Mouse (Mus musculus) heart, embryonic 16.5 days (tissue): ENCODE data around the gene Polr1e. TPM values are rescaled to one million over a fixed set of nuclear protein-coding genes. Genes with fewer than 3 reads are reported as not detected.
"Not testable (repeated sequence)": the region's sequence is repeated elsewhere in the genome, so short reads cannot be mapped to it uniquely, and the experiment has no call there.

Experiments
- ATAC-seq: fragments of 200-750 bp; cut with Nextera tagmentation; replicated peaks from 2 replicates; pipeline ENCODE4 v1.8.0; 2017; ENCODE audit warnings: moderate number of reproducible peaks; ENCODE audit not compliant: insufficient read depth, low FRiP score; ENCODE audit errors: extremely low read depth
- H3K27ac ChIP-seq: fragments of 300-500 bp; sonication (generic); 2 replicates; pipeline ENCODE4 v1.5.1; 2014; ENCODE audit warnings: mild to moderate bottlenecking, low read length, control low read depth, moderate library complexity
- H3K27me3 ChIP-seq: fragments of 300-500 bp; sonication (generic); 2 replicates; pipeline ENCODE4 v1.6.1; 2014; ENCODE audit warnings: low read length, mixed read lengths; ENCODE audit not compliant: control insufficient read depth, insufficient read depth
- H3K36me3 ChIP-seq: fragments of 300-500 bp; sonication (generic); 2 replicates; pipeline ENCODE4 v1.6.1; 2014; ENCODE audit not compliant: control insufficient read depth, insufficient read depth
- H3K4me1 ChIP-seq: fragments of 300-500 bp; sonication (generic); 2 replicates; pipeline ENCODE4 v1.6.1; 2014; ENCODE audit warnings: low read length, mixed read lengths; ENCODE audit not compliant: control insufficient read depth, insufficient read depth
- H3K4me2 ChIP-seq: fragments of 300-500 bp; sonication (generic); 2 replicates; pipeline ENCODE4 v1.6.1; 2014; ENCODE audit warnings: low read depth, mild to moderate bottlenecking, control low read depth, low read length
- H3K4me3 ChIP-seq: fragments of 300-500 bp; sonication (generic); 2 replicates; pipeline ENCODE4 v1.5.1; 2014; ENCODE audit warnings: mild to moderate bottlenecking, control low read depth, low read length
- H3K9ac ChIP-seq: fragments of 300-500 bp; sonication (generic); 2 replicates; pipeline ENCODE4 v1.6.1; 2014; ENCODE audit warnings: low read length, control low read depth
- H3K9me3 ChIP-seq: fragments of 300-500 bp; sonication (generic); replicated peaks from 2 replicates; pipeline ENCODE4 v1.6.1; 2016; ENCODE audit warnings: low read length; ENCODE audit not compliant: control insufficient read depth
- WGBS: fragments of 180-500 bp; shearing (Covaris S2); extraction: QIAGEN DNeasy Blood & Tissue Kit; methylation state at CpG from one replicate; pipeline ENCODE4 v1.1.7; 2014; 5-methylcytosine and 5-hydroxymethylcytosine counted together
- polyA plus RNA-seq: library from polyadenylated mRNA; unstranded; fragments of >200 nt; fragmentation: Nextera tagmentation; extraction: Ambion mirVana; gene quantifications from 2 replicates; pipeline ENCODE4 v1.2.1, GENCODE M21; 2015

Gene Polr1e
- polyA plus RNA-seq, 1 experiment from 2014 or later = 90.4 TPM

DNA sequence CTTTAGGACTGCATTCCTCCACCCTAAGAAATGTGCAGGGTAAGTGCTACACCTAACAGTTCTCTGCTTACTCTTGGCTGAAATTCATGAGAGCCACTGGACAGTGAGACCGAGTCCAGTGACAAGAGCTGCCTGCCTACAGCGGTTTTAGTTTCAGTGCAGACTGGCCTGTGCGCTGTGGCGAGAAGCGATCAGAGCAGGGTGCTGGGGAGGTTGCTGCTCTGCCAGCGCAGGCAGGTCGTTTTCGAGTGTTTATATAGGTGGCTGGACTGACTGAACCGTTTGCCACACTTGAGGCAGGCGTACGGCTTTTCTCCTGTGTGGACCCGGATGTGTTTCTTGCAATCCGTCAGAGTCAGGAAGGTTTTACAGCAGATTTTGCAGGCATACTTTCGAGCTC, 25.2 kb upstream of the Polr1e start:
- not testable (repeated sequence) for H3K4me2 ChIP-seq, H3K4me1 ChIP-seq, H3K9ac ChIP-seq, H3K27ac ChIP-seq, H3K27me3 ChIP-seq, H3K4me3 ChIP-seq, H3K9me3 ChIP-seq, ATAC-seq
- 78% methylated on average over 14 of the region's 14 CpGs for WGBS
- peaks cover 25% of the 10 kb centered on the region for H3K36me3 ChIP-seq

DNA sequence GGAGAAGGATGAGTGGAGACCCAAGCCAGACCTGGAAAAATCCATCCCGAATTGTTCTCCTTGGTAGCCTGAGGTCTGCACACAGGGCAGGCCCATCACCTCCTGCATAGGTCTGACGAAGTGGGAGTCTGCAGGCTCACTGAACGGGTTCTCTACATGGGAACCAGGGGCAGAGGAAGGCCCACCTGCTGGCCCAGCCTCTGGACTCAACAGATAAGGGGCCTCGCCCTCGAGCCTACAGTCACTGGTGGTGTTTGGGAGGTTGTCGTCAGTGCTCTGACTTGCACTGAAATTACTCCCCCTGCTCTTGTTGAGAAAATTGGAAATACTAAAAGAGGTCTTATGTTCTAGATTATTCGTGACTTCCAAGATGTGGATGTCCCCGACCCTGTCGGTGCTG, 24.5 kb upstream of the Polr1e start:
- H3K27me3 ChIP-seq = no peaks in the 10 kb centered on the region
- no peaks in the 10 kb centered on the region for H3K9me3 ChIP-seq
- 83% methylated on average over 9 of the region's 9 CpGs for WGBS
- H3K4me1 ChIP-seq = no peaks in the 10 kb centered on the region
- H3K4me3 ChIP-seq = no peak overlapping the region
- no peak overlapping the region for H3K9ac ChIP-seq
- no peak for ATAC-seq
- peaks cover 21% of the 10 kb centered on the region for H3K36me3 ChIP-seq
- no peak overlapping the region for H3K4me2 ChIP-seq
- H3K27ac ChIP-seq = no peak overlapping the region

DNA sequence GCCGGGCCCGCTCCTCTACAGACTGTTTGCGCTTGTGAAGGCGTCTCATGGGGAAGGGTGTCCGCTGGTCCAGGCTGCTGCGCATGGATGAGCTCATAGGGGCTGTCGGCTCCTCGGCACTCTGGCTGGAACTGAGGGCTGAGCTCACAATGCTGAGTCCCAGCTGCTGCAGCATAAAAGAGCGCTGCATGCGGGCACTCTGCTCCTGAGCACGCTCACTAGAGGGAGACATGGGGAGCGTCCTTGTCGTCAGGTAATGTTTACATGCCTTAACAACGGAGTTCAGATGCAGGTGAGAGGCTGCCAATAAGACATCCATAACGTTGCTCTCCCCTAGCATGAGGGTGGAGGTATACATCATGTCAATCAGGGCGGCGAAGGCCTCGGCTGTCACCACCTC, 23.6 kb upstream of the Polr1e start:
- H3K27ac ChIP-seq = no peak overlapping the region
- 83% methylated on average over 18 of the region's 18 CpGs for WGBS

DNA sequence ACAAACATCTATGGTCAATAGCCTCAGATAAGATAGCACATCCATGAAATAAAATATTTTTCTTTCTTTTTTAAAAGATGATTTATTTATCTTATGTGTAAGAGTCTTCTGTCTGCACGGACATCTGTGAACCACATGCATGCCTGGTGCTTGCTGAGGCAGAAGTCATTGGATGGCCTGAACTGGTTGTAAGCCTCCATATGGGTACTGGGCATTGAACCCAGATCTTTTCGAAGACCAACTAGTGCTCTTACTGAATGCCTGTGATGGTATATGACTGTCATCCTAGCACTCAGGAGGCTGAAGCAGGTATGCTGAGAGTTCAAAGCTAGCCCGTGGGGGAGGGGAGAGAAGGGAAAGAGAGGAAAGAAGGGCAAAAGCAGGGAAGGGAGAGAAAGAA, 20.3 kb upstream of the Polr1e start:
- Histone ChIP-seq H3K4me3 (no peak overlapping the region), H3K4me2 (no peak overlapping the region), H3K27me3 (no peaks in the 10 kb centered on the region), H3K4me1 (no peaks in the 10 kb centered on the region), H3K27ac (no peak overlapping the region), H3K9me3 (no peaks in the 10 kb centered on the region), H3K36me3 (peaks cover 15% of the 10 kb centered on the region), H3K9ac (no peak overlapping the region)
- WGBS = 72% methylated on average over 3 of the region's 3 CpGs
- ATAC-seq = no peak

More for the DNA sequence above, 23.6 kb upstream of the Polr1e start:
- Histone ChIP-seq H3K9ac (no peak overlapping the region), H3K27me3 (no peaks in the 10 kb centered on the region), H3K9me3 (no peaks in the 10 kb centered on the region), H3K36me3 (peaks cover 20% of the 10 kb centered on the region), H3K4me3 (no peak overlapping the region), H3K4me1 (no peaks in the 10 kb centered on the region), H3K4me2 (no peak overlapping the region)
- ATAC-seq = no peak

DNA sequence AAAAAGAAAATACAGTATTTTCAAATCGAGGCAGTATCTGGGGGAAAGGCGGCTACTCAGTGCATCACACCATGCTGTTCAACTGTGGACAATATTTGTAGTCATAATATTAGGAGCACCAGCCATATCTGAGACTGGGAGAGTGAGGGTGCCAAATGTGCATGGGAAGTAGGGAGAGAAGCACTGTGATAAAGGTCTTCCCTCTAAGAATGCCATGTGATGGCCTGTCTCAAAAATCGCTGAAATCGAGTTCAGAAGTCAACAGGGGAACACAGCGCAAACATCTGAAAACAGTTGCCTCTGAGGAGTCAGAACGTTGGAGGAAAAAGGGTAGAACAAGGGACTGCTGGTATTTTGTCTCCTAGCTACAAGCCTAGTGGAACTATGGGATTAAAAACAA, 18.4 kb upstream of the Polr1e start:
- Histone ChIP-seq H3K27me3 (no peaks in the 10 kb centered on the region), H3K36me3 (peaks cover 5% of the 10 kb centered on the region), H3K9ac (no peak overlapping the region), H3K4me1 (no peaks in the 10 kb centered on the region), H3K27ac (no peak overlapping the region), H3K4me2 (no peak overlapping the region), H3K9me3 (no peaks in the 10 kb centered on the region), H3K4me3 (no peak overlapping the region)
- no peak for ATAC-seq
- 86% methylated on average over 6 of the region's 6 CpGs for WGBS

DNA sequence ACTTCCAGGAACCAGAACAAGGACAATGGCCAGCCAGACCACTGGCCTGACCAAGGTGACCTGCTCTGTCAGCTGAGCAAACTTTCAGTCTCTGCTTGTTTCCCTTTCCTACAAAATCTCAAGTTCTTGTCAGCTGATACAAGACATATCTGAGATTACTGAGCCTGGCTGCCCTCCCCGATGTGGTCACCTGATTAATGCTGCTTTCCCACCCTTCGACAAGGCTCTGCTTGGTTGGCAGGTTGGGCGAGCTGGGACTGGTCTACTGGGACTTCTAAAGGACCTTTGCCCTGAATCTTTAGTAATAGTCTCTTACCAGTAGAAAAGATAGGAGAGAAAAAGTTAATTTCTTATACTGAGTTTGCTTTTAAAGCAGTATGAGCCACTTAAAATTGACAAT, 12.9 kb upstream of the Polr1e start:
- H3K27me3 ChIP-seq = no peaks in the 10 kb centered on the region
- H3K4me3 ChIP-seq = no peak overlapping the region
- H3K4me2 ChIP-seq = no peak overlapping the region
- no peaks in the 10 kb centered on the region for H3K9me3 ChIP-seq
- ATAC-seq = no peak
- 54% methylated on average over 3 of the region's 3 CpGs for WGBS
- peaks cover 11% of the 10 kb centered on the region for H3K4me1 ChIP-seq
- H3K36me3 ChIP-seq = peaks cover 3% of the 10 kb centered on the region; the same call in 1 of the 2 replicates
- no peak overlapping the region for H3K9ac ChIP-seq
- H3K27ac ChIP-seq = no peak overlapping the region

DNA sequence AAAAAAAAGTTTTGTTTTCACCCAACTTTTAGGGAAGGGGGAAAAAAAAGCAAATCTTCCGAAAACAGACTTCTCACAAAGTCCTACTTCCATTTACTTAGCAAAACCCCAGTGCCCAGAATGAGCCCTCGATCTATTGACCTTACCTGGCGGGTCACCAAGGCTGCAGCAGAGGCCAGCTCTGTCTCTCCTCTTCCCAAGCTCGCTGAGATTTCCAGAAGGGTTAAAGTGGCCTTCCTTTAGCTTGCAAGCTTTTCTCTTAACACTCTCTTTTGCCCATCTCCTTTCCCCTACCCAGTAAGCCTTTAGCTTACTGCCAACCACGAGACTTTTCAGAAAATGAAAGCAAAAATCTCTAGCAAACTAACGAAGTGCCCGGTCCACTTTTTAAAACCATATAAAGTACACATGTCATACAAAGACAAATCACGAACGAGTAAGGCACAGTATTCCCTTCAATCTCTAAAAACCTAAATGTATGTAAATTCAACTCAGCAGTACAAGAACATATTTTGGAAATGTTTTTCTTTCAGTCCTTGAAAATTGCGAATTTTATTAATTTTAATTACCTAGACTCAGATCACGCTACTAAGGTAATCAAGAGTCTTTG, 7.5 kb upstream of the Polr1e start:
- peak overlapping the region; percentile 97 for H3K27ac ChIP-seq
- no peaks in the 10 kb centered on the region for H3K36me3 ChIP-seq
- 14% methylated on average over 11 of the region's 11 CpGs for WGBS
- no peak for ATAC-seq
- peak overlapping the region; percentile 87 for H3K4me2 ChIP-seq
- H3K9ac ChIP-seq = peak overlapping the region; percentile 88
- H3K27me3 ChIP-seq = no peaks in the 10 kb centered on the region
- H3K9me3 ChIP-seq = no peaks in the 10 kb centered on the region
- peaks cover 22% of the 10 kb centered on the region for H3K4me1 ChIP-seq
- peak overlapping the region; percentile 79 for H3K4me3 ChIP-seq

DNA sequence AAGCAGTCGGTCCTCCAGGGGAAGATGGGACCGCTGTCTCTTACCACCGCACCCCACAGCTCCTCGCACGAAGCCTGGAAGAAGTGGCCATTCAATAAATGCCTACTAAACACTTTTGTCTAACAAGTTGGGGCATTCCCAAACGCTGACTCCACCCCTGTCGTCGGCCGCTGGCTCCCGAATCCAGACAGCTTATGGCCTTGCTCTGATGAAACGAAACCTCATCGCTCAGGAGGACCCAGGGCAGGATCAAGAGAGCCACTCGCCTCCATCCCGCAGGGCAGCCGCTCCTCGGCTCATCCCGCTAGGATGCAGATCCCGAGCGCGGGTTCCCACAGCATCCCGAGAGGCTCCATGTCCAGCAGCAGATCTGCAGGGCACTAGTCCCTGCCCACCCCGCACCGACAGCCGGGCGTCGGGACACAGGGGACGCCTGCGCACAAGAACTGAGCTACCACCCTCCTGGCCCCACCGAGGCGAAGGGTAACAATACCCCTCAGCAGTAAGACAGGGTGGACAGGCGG, 6.7 kb upstream of the Polr1e start:
- Histone ChIP-seq H3K27ac (peak overlapping the region; percentile 97), H3K27me3 (no peaks in the 10 kb centered on the region), H3K4me3 (peak overlapping the region; percentile 79), H3K36me3 (no peaks in the 10 kb centered on the region), H3K4me2 (peak overlapping the region; percentile 87), H3K9ac (peak overlapping the region; percentile 88), H3K9me3 (no peaks in the 10 kb centered on the region), H3K4me1 (peaks cover 22% of the 10 kb centered on the region)
- peak; percentile 42 for ATAC-seq
- under 1% methylated on average over 31 of the region's 31 CpGs for WGBS

DNA sequence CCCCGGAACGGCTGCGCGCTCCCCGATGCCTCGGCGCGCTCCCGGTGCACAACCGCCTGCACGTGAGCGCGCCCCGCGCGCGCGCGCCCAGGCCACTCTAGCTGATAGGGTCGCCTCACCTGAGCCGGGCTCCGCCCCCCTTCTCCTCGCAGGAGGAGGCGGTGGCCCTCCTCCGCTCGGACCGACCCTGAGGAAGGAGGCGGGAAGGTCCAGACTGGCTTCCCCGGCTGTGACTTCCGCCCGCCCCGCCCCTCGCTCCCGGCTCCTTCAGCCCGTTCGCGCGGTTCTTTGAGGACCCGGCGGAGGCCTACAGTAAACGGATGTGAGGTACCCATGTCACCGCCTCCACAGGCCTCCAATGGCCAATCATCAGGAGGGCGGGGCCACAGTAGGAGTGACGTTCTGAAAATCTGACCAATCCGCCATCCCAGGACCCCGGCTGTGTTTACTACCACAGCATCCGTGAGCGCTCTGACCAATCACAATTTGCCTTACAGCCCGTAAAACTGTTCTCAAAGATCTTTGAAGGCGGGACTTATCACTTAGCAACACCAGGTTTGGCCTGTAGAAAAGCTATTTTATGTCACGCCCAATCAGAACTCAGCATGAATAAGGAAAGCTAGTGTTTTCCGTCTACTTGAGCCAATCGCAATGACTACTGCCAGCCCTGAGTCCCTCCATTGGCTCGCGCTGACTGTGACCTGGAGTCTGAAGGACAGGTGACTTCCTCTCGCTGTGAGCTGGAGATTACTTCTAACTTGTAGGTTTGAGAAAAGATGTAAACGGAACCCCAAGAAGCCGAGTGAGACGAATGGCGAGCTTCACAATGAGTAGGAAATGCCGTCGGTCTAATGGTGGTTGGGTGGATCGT, 6.0 kb upstream of the Polr1e start, which contains the start of gene Zbtb5:
Zbtb5 (minus strand) TSS at position 308 of the 871 bp plus-strand sequence.
- peak within 1 kb of the TSS; percentile 88 for H3K9ac ChIP-seq
- WGBS = under 1% methylated on average over 60 of the region's 63 CpGs
- peak within 1 kb of the TSS; percentile 79 for H3K4me3 ChIP-seq
- peak within 1 kb of the TSS; percentile 87 for H3K4me2 ChIP-seq
- no peaks in the 10 kb centered on the region for H3K9me3 ChIP-seq
- H3K36me3 ChIP-seq = no peaks in the 10 kb centered on the region
- H3K27me3 ChIP-seq = no peaks in the 10 kb centered on the region
- H3K4me1 ChIP-seq = peaks cover 22% of the 10 kb centered on the region
- H3K27ac ChIP-seq = peak within 1 kb of the TSS; percentile 97
- peak; percentile 99 for ATAC-seq
